Mouse (Mus musculus): ENCODE data around the gene Ifi211. TPM values are rescaled to one million over a fixed set of nuclear protein-coding genes. Genes with fewer than 3 reads are reported as not detected.
"Not testable (repeated sequence)": the region's sequence is repeated elsewhere in the genome, so short reads cannot be mapped to it uniquely, and the experiment has no call there.

The Ifi211 gene
- polyA plus RNA-seq, 1 experiment from 2014 or later = 2.9 TPM

- no peak for ATAC-seq (replicated peaks; ENCODE audit: insufficient number of reproducible peaks, insufficient read depth, low FRiP score, low read depth)
- Histone ChIP-seq H3K4me3 (no peak overlapping the region), H3K9me3 (replicated peaks) (no peaks in the 10 kb centered on the region), H3K27ac (no peak overlapping the region), H3K4me2 (no peak overlapping the region), H3K36me3 (no peaks in the 10 kb centered on the region), H3K27me3 (no peaks in the 10 kb centered on the region), H3K4me1 (replicated peaks) (no peaks in the 10 kb centered on the region), H3K9ac (no peak overlapping the region)
- 68% methylated on average over 2 of the region's 2 CpGs for WGBS
Observed at GRCm38 (mm10) chr1:173914559-173914958, 1.7 kb upstream of the Ifi211 start.

- H3K27me3 ChIP-seq; H3K4me3 ChIP-seq; H3K27ac ChIP-seq; H3K4me2 ChIP-seq; H3K9me3 ChIP-seq (replicated peaks); ATAC-seq (replicated peaks; ENCODE audit: insufficient number of reproducible peaks, insufficient read depth, low FRiP score, low read depth); H3K36me3 ChIP-seq; H3K9ac ChIP-seq; H3K4me1 ChIP-seq (replicated peaks): not testable (repeated sequence)
Observed at GRCm38 (mm10) chr1:173913256-173913791, 478 bp upstream of the Ifi211 start.

- H3K27ac ChIP-seq = no peak overlapping the region
- 83% methylated on average over 2 of the region's 2 CpGs for WGBS
- no peaks in the 10 kb centered on the region for H3K4me1 ChIP-seq (replicated peaks)
- H3K4me2 ChIP-seq = no peak overlapping the region
- H3K27me3 ChIP-seq = no peaks in the 10 kb centered on the region
- ATAC-seq (replicated peaks; ENCODE audit: insufficient number of reproducible peaks, insufficient read depth, low FRiP score, low read depth) = no peak
- no peaks in the 10 kb centered on the region for H3K36me3 ChIP-seq
- H3K9me3 ChIP-seq (replicated peaks) = no peaks in the 10 kb centered on the region
- H3K9ac ChIP-seq = no peak overlapping the region
- no peak overlapping the region for H3K4me3 ChIP-seq
Observed at GRCm38 (mm10) chr1:173911808-173912464, 910 bp downstream of the Ifi211 start.

- H3K9ac ChIP-seq; H3K27ac ChIP-seq; H3K4me3 ChIP-seq; H3K9me3 ChIP-seq (replicated peaks); H3K4me1 ChIP-seq (replicated peaks); ATAC-seq (replicated peaks; ENCODE audit: insufficient number of reproducible peaks, insufficient read depth, low FRiP score, low read depth); H3K36me3 ChIP-seq; H3K27me3 ChIP-seq; H3K4me2 ChIP-seq: not testable (repeated sequence)
Observed at GRCm38 (mm10) chr1:173908390-173908789, 4.5 kb downstream of the Ifi211 start.

GRCm38 (mm10) chr1:173905885-173906284 lies 7.0 kb downstream of the Ifi211 start:
- H3K27me3 ChIP-seq; H3K4me3 ChIP-seq; H3K9me3 ChIP-seq (replicated peaks); ATAC-seq (replicated peaks; ENCODE audit: insufficient number of reproducible peaks, insufficient read depth, low FRiP score, low read depth); H3K27ac ChIP-seq; H3K4me2 ChIP-seq; H3K9ac ChIP-seq; H3K4me1 ChIP-seq (replicated peaks); H3K36me3 ChIP-seq: not testable (repeated sequence)
- WGBS = 90% methylated on average over 4 of the region's 4 CpGs

- not testable (repeated sequence) for H3K27ac ChIP-seq; H3K4me1 ChIP-seq (replicated peaks); H3K9ac ChIP-seq; H3K9me3 ChIP-seq (replicated peaks); ATAC-seq (replicated peaks; ENCODE audit: insufficient number of reproducible peaks, insufficient read depth, low FRiP score, low read depth); H3K4me3 ChIP-seq; H3K4me2 ChIP-seq; H3K27me3 ChIP-seq; H3K36me3 ChIP-seq
Observed at GRCm38 (mm10) chr1:173889741-173890140, 23.1 kb downstream of the Ifi211 start.

GRCm38 (mm10) chr1:173887026-173887787 lies 25.6 kb downstream of the Ifi211 start:
- WGBS = 64% methylated on average over 1 of the region's 2 CpGs
- not testable (repeated sequence) for H3K27ac ChIP-seq; H3K4me1 ChIP-seq (replicated peaks); ATAC-seq (replicated peaks; ENCODE audit: insufficient number of reproducible peaks, insufficient read depth, low FRiP score, low read depth); H3K4me2 ChIP-seq; H3K9me3 ChIP-seq (replicated peaks); H3K27me3 ChIP-seq; H3K4me3 ChIP-seq; H3K36me3 ChIP-seq; H3K9ac ChIP-seq

GRCm38 (mm10) chr1:173880004-173880666 lies 32.7 kb downstream of the Ifi211 start:
- H3K9ac ChIP-seq; H3K4me1 ChIP-seq (replicated peaks); H3K27me3 ChIP-seq; H3K27ac ChIP-seq; ATAC-seq (replicated peaks; ENCODE audit: insufficient number of reproducible peaks, insufficient read depth, low FRiP score, low read depth); H3K9me3 ChIP-seq (replicated peaks); H3K4me3 ChIP-seq; H3K36me3 ChIP-seq; H3K4me2 ChIP-seq: not testable (repeated sequence)
- 74% methylated on average over 3 of the region's 3 CpGs for WGBS

- H3K4me2 ChIP-seq; H3K4me3 ChIP-seq; H3K9ac ChIP-seq; H3K4me1 ChIP-seq (replicated peaks); H3K27me3 ChIP-seq; H3K27ac ChIP-seq; ATAC-seq (replicated peaks; ENCODE audit: insufficient number of reproducible peaks, insufficient read depth, low FRiP score, low read depth); H3K36me3 ChIP-seq; H3K9me3 ChIP-seq (replicated peaks): not testable (repeated sequence)
- WGBS = 66% methylated on average over 5 of the region's 5 CpGs
Observed at GRCm38 (mm10) chr1:173879225-173879987, 33.4 kb downstream of the Ifi211 start.

GRCm38 (mm10) chr1:173878264-173878663 lies 34.6 kb downstream of the Ifi211 start:
- not testable (repeated sequence) for H3K9ac ChIP-seq; H3K27ac ChIP-seq; H3K9me3 ChIP-seq (replicated peaks); H3K4me2 ChIP-seq; H3K4me1 ChIP-seq (replicated peaks); H3K36me3 ChIP-seq; H3K4me3 ChIP-seq; ATAC-seq (replicated peaks; ENCODE audit: insufficient number of reproducible peaks, insufficient read depth, low FRiP score, low read depth); H3K27me3 ChIP-seq
- 73% methylated on average over 6 of the region's 6 CpGs for WGBS

- not testable (repeated sequence) for H3K27ac ChIP-seq; H3K27me3 ChIP-seq; H3K9ac ChIP-seq; H3K4me1 ChIP-seq (replicated peaks); ATAC-seq (replicated peaks; ENCODE audit: insufficient number of reproducible peaks, insufficient read depth, low FRiP score, low read depth); H3K36me3 ChIP-seq; H3K4me3 ChIP-seq; H3K4me2 ChIP-seq; H3K9me3 ChIP-seq (replicated peaks)
- 77% methylated on average over 1 of the region's 1 CpGs for WGBS
Observed at GRCm38 (mm10) chr1:173877125-173877524, 35.7 kb downstream of the Ifi211 start.
